Mouse (Mus musculus) liver, embryonic 14.5 days (tissue): ENCODE results near the gene Adipor2. TPM values are rescaled to one million over a fixed set of nuclear protein-coding genes. Genes with fewer than 3 reads are reported as not detected.

Experiments used
- ATAC-seq: fragments of 200-750 bp; cut with Nextera tagmentation; 2 replicates; pipeline ENCODE4 v1.8.0; 2017; ENCODE audit warnings: moderate number of reproducible peaks, mild to moderate bottlenecking, moderate library complexity; ENCODE audit not compliant: insufficient read depth
- DNase-seq, 3 experiments: peaks; one replicate each; pipeline ENCODE4 v3.0.0-alpha.2; 2012 to 2013; ENCODE audit warnings: low read depth in 3 of 3, low spot score in 3 of 3
- H3K27ac ChIP-seq: fragments of 300-500 bp; sonication (generic); 2 replicates; pipeline ENCODE4 v1.5.1; 2014; ENCODE audit warnings: moderate library complexity, mild to moderate bottlenecking, control low read depth, inconsistent platforms
- H3K27me3 ChIP-seq: fragments of 300-500 bp; sonication (generic); 2 replicates; pipeline ENCODE4 v1.6.1; 2014; ENCODE audit warnings: mild to moderate bottlenecking, low read length, moderate library complexity; ENCODE audit not compliant: control insufficient read depth, insufficient read depth
- H3K36me3 ChIP-seq: fragments of 300-500 bp; sonication (generic); replicated peaks from 2 replicates; pipeline ENCODE4 v1.6.1; 2014; ENCODE audit warnings: low read depth; ENCODE audit not compliant: control insufficient read depth, insufficient read depth
- H3K4me1 ChIP-seq, 2 experiments: fragments of 200-500 bp in 1 of 2; fragments of 300-500 bp in 1 of 2; sonication (generic) in 1 of 2; replicated peaks; 2 replicates each; pipeline ENCODE4 v1.6.1; 2012 to 2014; ENCODE audit warnings: antibody characterized with exemption in 1 of 2, inconsistent platforms in 1 of 2, low read length in 1 of 2; ENCODE audit not compliant: control insufficient read depth in 2 of 2, insufficient read depth in 2 of 2
- H3K4me2 ChIP-seq: fragments of 300-500 bp; sonication (generic); 2 replicates; pipeline ENCODE4 v1.6.1; 2014; ENCODE audit warnings: low read depth, mild to moderate bottlenecking, control low read depth, moderate library complexity
- H3K4me3 ChIP-seq, 2 experiments: fragments of 200-500 bp in 1 of 2; fragments of 300-500 bp in 1 of 2; sonication (generic) in 1 of 2; 2 replicates each; pipeline ENCODE4 v1.5.1; 2012 to 2014; ENCODE audit warnings: low read depth in 2 of 2, low read length in 2 of 2, mild to moderate bottlenecking in 2 of 2, control low read depth in 1 of 2, inconsistent platforms in 1 of 2, moderate library complexity in 1 of 2; ENCODE audit not compliant: insufficient read depth in 1 of 2
- H3K9ac ChIP-seq: fragments of 300-500 bp; sonication (generic); replicated peaks from 2 replicates; pipeline ENCODE4 v1.6.1; 2014; ENCODE audit warnings: mild to moderate bottlenecking, control low read depth, moderate library complexity
- H3K9me3 ChIP-seq: fragments of 300-500 bp; sonication (generic); 2 replicates; pipeline ENCODE4 v1.6.1; 2016; ENCODE audit warnings: low read length, mixed read lengths; ENCODE audit not compliant: control insufficient read depth
- CTCF ChIP-seq: IDR thresholded peaks from 2 replicates; pipeline ENCODE4 v1.5.1; 2016; ENCODE audit warnings: antibody characterized with exemption, low read depth, control low read depth
- EP300 ChIP-seq: IDR thresholded peaks from 2 replicates; pipeline ENCODE4 v1.6.1; 2016; ENCODE audit warnings: antibody characterized with exemption, low read depth
- WGBS: fragments of 180-500 bp; shearing (Covaris S2); extraction: QIAGEN DNeasy Blood & Tissue Kit; methylation state at CpG from one replicate; pipeline ENCODE4 v1.1.7; 2014; ENCODE audit not compliant: insufficient replicate concordance; 5-methylcytosine and 5-hydroxymethylcytosine counted together
- polyA plus RNA-seq, 2 experiments: library from polyadenylated mRNA; depleted of rRNA in 1 of 2; stranded (reverse) in 1 of 2; unstranded in 1 of 2; fragments of >200 nt; fragmentation: Nextera tagmentation in 1 of 2; extraction: Ambion mirVana in 1 of 2; gene quantifications; 2 replicates each; pipeline versions ENCODE4 v1.2.1 to v1.2.3; 2012 to 2014

Gene Adipor2
- polyA plus RNA-seq, 2 experiments, result 17.7 to 18.4 TPM

DNA sequence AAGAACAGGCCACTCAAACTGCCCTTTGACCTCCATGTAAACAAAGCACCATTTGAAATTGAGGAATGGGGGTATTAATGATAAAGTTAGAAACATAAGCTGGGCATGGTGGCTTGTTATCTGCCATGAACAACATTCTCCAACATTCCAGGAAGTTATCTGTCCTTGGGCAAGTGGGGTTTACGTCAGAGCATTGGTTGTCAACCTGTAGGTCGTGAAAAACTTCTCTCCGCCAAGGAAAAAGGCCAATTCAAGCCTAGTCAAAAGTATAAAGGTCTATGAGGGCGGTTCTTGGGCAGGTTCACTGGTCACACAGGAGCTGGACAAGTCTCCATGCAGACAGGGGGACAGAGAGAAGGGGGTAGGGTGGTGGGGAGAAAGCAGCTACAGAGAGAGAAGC is 3.5 kb upstream of the Adipor2 start:
- no peak for TF ChIP-seq EP300
- TF ChIP-seq CTCF, result no peak
- Histone ChIP-seq H3K4me1 (peaks cover 0 to 12% of the 10 kb centered on the region in 2 experiments; a peak in 3 of 4 replicates), H3K9me3 (no peaks in the 10 kb centered on the region), H3K27me3 (no peaks in the 10 kb centered on the region), H3K4me2 (no peak overlapping the region), H3K36me3 (no peaks in the 10 kb centered on the region), H3K4me3 (no peak overlapping the region), H3K27ac (no peak overlapping the region), H3K9ac (no peak overlapping the region)
- no peak for ATAC-seq
- DNase-seq, result no peak
- WGBS, result 35% methylated on average over 4 of the region's 4 CpGs

DNA sequence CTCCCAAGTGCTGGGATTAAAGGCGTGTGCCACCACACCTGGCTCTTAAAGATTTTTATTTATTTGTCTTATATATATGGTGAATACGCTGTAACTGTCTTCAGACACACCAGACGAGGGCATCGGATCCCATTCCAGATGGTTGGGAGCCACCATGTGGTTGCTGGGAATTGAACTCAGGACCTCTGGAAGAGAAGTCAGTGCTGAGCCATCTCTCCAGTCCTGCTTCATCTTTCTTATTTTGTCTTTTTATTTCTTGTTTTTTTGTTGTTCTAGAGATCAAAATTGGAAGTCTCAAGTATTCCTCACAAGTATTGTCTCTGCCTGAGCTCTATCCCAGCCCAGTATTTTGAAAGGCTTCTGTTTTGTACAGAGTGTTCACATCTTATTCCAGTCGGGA is 2.9 kb upstream of the Adipor2 start:
- Histone ChIP-seq H3K4me1 (peaks cover 0 to 12% of the 10 kb centered on the region in 2 experiments; a peak in 3 of 4 replicates), H3K9ac (no peak overlapping the region), H3K27me3 (no peaks in the 10 kb centered on the region), H3K4me2 (no peak overlapping the region), H3K4me3 (no peak overlapping the region), H3K9me3 (no peaks in the 10 kb centered on the region), H3K27ac (no peak overlapping the region), H3K36me3 (no peaks in the 10 kb centered on the region)
- ATAC-seq (no peak), DNase-seq (no peak)
- WGBS, result 62% methylated on average over 5 of the region's 5 CpGs
- no peak for TF ChIP-seq EP300
- TF ChIP-seq CTCF, result no peak

DNA sequence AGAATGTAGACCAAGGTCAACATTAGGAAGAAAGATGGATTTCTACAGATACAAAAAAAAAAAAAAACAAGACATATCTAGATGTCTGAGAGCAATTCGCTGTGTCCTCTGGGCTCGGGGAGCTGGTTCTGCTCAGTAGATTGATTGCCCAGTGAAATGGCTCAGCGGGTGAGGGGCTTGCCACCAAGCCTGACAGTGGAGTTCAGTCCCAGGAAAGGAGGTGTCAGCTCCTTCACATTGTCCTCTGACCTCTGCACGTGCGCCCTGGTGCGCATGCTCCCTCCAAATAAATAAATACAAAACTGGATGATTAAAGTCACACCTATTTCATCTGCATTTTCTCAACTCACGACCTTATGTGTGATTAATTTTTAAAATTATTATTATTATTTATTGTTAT is 1.9 kb upstream of the Adipor2 start:
- 72% methylated on average over 7 of the region's 7 CpGs for WGBS
- Histone ChIP-seq H3K4me2 (no peak overlapping the region), H3K27ac (no peak overlapping the region), H3K4me3 (no peak overlapping the region), H3K27me3 (no peaks in the 10 kb centered on the region), H3K36me3 (no peaks in the 10 kb centered on the region), H3K9me3 (no peaks in the 10 kb centered on the region), H3K9ac (no peak overlapping the region), H3K4me1 (peaks cover 0 to 12% of the 10 kb centered on the region in 2 experiments; a peak in 3 of 4 replicates)
- TF ChIP-seq CTCF (no peak), EP300 (no peak)
- DNase-seq (no peak), ATAC-seq (no peak)

DNA sequence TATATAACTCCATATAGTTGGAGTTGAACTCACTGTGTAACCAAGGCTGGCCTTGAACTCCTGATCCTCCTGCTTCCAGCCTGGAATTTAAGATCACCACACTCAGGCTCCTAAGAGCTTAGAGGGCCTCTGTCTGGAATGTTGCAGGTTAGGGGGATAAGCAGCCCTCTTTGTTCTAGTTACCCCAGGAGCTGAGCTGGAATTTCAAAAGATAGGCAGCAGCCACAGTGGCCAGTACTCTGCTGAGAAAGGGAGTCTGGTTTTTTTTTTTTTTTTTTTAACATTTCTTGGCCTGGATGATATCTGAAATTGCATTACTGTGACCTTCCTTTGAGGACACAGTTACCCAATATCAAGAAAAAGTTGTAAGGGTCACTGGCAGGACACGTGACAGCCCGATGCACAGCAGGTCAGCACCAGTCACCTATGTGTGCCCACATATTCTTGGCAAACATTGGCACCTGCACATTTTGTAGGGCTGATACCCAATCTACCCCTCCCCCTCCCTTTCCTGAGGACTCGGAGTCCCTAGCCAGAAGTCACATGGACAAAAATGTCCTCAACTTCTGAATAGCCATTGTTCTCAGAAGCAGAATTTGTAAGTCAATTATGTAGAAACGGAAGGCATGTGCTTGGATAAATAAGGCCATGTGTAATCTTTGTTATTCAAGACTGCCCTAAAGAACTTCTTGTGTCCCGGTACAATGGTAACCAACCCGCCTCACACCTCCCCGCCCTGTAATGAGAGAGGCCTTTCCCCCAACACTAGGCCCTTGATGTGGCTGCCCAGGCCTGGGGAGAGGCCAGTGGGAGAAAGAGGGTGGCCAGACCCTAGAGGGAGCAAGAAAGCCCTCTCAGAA is 1.1 kb upstream of the Adipor2 start:
- Histone ChIP-seq H3K4me1 (peaks cover 0 to 12% of the 10 kb centered on the region in 2 experiments; a peak in 3 of 4 replicates), H3K9me3 (no peaks in the 10 kb centered on the region), H3K9ac (no peak overlapping the region), H3K36me3 (no peaks in the 10 kb centered on the region), H3K27ac (no peak overlapping the region), H3K27me3 (no peaks in the 10 kb centered on the region), H3K4me3 (no peak overlapping the region), H3K4me2 (no peak overlapping the region)
- DNase-seq (no peak), ATAC-seq (no peak)
- TF ChIP-seq EP300 (no peak), CTCF (no peak)
- 71% methylated on average over 7 of the region's 7 CpGs for WGBS

DNA sequence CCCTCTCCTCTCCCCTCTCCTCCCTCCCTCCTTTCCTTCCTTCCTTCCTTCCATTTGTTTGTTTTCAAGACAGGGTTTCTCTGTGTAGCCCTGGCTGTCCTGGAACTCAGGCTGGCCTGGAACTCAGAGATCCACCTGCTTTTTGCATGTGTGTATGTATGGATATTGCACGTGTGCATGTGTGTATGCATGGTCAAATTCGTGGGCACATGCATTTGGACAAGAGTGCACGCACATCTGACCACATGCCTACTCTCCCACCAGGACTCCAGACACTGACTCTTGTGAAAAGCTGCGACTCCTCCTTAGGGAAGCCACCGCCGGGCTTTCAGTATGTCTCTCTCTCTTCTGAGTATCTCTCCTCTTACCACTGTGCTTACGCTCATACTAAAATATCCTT is 317 bp upstream of the Adipor2 start:
- no peaks in the 10 kb centered on the region for H3K9me3 ChIP-seq
- H3K27me3 ChIP-seq, result no peaks in the 10 kb centered on the region
- no peak overlapping the region for H3K4me3 ChIP-seq
- no peak overlapping the region for H3K4me2 ChIP-seq
- DNase-seq (no peak), ATAC-seq (no peak)
- 52% methylated on average over 7 of the region's 7 CpGs for WGBS
- no peak overlapping the region for H3K9ac ChIP-seq
- no peak for TF ChIP-seq EP300
- TF ChIP-seq CTCF, result no peak
- peaks cover 0 to 12% of the 10 kb centered on the region in 2 experiments; a peak in 3 of 4 replicates for H3K4me1 ChIP-seq
- H3K36me3 ChIP-seq, result no peaks in the 10 kb centered on the region
- H3K27ac ChIP-seq, result no peak overlapping the region
